Mouse (Mus musculus): ENCODE measurements around the gene Sv2b.

Gene Sv2b

GRCm38 (mm10) chr7:75292246-75292645 lies 16.8 kb downstream of the Sv2b start:
- DNase-seq (ENCODE audit: low read depth, low spot score) = no peak

DNA sequence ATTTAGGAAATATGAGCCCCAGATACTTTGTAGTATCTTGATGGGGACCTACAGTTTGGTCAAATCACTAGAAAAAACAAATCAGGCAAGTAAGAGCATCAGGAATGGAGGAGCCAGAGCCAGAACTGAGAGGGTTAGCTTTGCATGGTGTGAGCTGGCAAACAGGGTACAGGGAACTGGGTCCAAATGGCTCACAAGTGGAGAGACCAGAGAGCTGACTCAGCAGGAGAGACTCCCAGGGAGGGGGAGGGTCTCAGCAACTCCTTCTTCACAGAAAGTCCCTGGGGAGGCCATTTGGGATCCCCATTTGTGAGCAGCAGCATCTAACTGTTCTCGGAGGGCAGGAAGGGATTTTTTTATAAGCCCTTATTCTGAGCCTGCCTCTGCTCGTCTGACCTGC lies 18.5 kb downstream of the Sv2b start:
- no peak for DNase-seq (ENCODE audit: low read depth, low spot score)

DNA sequence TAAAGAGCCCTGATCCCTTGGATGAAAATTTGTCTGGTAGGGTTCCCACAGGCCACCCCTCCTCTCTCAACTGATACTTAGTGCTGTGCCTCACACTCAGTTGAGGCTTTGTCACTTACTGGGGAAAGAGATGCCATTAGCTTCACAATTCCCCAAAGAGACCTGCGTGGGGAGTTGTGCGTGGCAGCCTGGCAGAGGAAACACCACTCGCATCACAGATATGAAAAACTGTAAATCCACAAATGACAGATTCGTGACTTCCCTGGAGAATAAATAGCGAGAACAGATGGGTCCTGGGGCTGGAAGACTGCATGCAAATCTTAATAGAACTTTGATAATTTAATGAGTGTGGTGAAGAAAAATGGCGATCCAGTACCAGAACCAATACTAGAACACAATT lies 21.8 kb downstream of the Sv2b start:
- DNase-seq (ENCODE audit: low read depth, low spot score) = no peak

GRCm38 (mm10) chr7:75282951-75283350 lies 26.1 kb downstream of the Sv2b start:
- DNase-seq (ENCODE audit: low read depth, low spot score) = no peak

DNA sequence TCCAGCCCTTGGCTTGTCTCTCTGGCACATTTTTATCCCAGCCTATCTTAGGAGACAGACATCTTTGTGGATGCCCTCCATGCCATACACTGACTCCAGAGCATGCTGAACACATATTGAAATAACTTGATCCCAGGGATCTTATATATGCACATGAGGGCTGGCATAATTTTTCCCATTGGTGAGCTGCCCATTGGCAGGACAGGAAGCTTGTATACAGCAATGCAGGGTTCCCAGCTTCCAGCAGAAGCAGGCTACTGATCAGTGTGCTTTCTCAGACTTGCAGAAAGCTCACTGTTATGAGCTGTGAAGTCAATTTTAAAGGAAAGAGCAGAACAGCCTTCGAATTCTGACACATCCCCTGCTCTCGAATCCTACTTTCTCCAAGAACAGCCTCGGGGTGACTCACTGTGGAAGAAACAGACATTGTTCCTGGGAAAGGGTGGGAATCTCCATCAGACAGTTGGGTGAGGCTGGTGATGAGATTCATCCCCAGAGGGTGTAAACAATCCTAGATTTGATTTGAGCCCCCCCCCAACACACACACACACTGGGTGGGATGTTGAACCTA lies 26.9 kb downstream of the Sv2b start:
- DNase-seq (ENCODE audit: low read depth, low spot score) = no peak

GRCm38 (mm10) chr7:75281106-75281505 lies 28.0 kb downstream of the Sv2b start:
- no peak for DNase-seq (ENCODE audit: low read depth, low spot score)

GRCm38 (mm10) chr7:75277847-75278246 lies 31.2 kb downstream of the Sv2b start:
- no peak for DNase-seq (ENCODE audit: low read depth, low spot score)

GRCm38 (mm10) chr7:75276739-75277138 lies 32.3 kb downstream of the Sv2b start:
- no peak for DNase-seq (ENCODE audit: low read depth, low spot score)

DNA sequence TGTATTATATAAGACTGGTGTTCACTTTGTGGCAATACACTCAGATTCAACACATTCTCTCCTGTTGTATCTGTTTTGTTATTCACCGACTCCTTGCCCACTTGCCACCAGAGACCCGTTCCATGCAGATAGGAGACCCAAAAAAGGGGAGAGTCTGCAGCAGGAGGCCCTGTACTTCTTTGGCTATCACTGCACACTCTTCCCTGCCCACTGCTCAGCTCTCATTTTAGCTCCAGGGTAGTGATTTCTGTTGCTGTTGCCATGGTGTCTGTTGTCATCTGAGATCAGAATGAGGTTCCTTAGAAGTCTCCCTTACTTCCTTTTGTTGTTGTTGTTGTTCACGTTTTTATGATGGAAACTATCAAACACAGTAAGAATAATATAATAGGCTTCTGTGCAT lies 34.5 kb downstream of the Sv2b start:
- no peak for DNase-seq (ENCODE audit: low read depth, low spot score)

DNA sequence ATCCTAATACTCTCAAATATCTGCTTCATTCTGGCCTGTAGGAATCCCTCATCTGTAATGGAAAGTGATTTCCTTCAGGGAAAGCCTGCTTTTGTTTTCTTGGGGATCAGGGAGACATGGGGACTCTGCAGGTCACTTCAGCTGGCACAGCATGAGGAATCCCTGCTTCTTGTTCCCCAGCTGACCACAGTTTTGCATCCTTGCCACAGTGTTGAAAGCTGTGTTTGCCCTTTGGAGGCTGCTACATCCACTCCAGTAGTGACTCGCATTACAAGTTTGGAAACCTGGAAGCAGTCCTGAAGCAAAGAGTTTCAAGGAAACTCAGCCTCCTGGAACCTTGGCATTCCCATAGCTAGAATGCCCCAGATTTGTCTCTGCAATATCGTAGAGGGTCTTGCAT lies 35.4 kb downstream of the Sv2b start:
- no peak for DNase-seq (ENCODE audit: low read depth, low spot score)

- no peak for DNase-seq (ENCODE audit: low read depth, low spot score)
Measured at GRCm38 (mm10) chr7:75271921-75272381, 37.1 kb downstream of the Sv2b start.

- DNase-seq (ENCODE audit: low read depth, low spot score) = no peak
Measured at GRCm38 (mm10) chr7:75271306-75271705, 37.8 kb downstream of the Sv2b start.

- DNase-seq (ENCODE audit: low read depth, low spot score) = no peak
Measured at GRCm38 (mm10) chr7:75267236-75267635, 41.8 kb downstream of the Sv2b start.

- no peak for DNase-seq (ENCODE audit: low read depth, low spot score)
Measured at GRCm38 (mm10) chr7:75265241-75265640, 43.8 kb downstream of the Sv2b start.

DNA sequence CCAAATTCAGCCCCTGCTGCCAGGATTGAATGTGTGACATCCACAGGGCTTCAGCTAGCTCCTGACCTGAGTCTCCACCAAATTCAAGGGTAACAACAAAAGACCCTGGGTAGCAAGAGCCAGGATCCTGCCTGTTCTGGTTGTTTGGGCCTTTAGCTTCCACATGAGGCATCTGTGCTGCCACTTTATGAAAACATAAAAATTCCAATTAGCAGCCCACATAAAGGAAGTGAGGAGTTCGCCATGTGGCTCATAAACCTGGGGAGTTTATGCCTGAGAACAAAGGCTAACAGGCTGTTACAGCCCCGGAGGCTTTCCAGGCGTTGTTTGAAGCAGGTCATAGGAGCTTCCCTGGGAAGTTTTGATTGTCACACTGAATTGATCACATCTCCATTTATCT lies 49.1 kb downstream of the Sv2b start:
- no peak for DNase-seq (ENCODE audit: low read depth, low spot score)

DNA sequence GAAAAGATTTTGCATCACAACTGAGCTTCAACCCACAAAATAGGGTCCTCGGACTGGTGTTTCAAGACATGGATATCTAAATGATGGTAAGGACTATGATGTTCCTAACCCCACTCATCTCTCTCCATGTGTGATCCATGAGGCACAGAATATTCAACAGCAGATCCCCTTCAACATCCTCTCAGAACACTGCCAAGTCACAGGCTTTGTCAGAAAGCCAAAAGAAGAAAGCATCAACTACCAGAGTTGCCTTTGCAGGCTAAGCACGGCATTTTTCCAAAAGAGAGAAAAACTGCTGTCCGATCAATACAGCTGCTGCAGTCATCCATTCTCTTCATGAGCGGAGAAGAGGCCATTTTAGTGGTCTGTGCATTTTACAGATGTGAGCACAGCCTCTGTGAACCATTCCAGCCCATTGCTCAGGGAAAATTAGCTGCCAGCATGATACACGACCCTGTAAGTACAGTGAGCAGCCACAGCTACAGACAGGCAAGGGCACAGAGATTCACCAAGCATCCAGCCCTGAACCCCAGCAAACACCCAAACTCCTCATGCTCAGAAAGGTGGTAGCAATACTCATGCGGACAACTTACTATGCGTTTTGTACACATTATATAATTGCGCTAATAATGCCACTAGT lies 55.3 kb downstream of the Sv2b start:
- DNase-seq (ENCODE audit: low read depth, low spot score) = no peak

GRCm38 (mm10) chr7:75240754-75241507 lies 68.1 kb downstream of the Sv2b start:
- no peak for DNase-seq (ENCODE audit: low read depth, low spot score)

DNA sequence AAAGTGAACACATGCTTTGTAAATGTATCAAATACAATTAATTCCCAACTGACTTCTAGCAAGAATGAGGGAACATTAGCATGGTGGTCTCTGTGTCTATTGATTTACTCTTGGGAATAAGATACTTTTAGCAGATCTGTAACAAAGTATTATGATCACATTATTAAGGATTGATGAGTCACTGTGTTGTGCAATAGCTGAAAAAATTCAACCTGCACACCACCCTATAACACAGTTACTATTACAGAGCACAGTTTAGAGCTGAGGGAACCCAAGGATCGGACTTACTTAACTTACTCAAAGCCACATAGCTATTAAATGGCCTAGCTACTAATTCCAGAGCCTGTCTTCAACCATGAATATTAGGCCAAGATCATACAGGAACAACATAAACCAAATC lies 72.7 kb downstream of the Sv2b start:
- DNase-seq (ENCODE audit: low read depth, low spot score) = no peak

DNA sequence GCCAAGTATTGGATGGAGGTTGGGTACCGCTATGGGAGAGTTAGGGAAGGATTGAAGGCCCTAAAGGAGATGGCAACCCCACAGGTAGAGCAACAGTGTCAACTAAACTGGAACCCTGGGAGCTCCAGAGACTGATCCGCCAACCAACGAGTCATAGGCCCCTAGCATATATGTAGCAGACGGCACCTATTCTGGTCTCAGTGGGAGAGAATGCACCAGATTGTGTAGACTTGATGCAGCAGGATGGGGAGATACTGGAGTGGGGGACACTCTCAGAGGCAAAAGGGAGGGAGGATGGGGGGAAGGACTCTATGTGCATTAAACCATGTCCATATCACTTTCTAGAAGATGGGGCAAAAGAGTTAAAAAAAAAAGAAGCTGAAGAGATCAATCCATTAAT lies 84.9 kb downstream of the Sv2b start:
- no peak for DNase-seq (ENCODE audit: low read depth, low spot score)

DNA sequence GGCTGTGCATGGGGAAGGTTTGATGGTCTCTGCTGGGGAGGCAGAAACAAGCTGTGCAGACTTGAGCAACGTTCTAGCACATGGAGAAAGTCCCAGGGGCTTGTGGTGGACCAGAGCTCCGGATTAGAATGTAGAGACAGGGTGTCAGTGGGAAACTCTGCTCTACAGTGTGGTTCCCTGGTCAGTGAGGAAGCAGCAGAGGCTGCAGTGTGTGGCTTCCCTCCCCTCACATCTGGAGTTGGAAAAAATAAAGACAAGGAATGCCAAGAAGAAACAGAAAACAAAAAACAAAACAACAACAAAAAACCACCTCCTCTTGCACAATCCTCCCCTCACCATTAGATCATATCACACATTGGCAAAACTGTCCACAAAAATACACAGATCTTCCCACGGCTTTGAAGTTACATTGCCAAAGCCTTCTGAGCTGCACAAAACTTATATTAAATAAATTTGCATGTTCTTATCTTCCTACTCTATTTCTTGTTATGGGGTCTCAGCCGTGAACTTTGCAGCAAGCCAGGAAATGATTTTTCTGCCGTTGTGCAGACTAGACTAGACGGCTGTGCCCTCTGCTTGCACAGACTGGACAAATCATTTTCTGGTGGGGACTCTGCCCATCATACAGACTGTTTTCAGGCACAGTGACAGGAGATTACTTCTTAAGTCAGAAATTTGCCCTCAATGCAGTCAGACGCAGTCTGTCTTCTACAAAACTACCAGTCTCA lies 86.2 kb downstream of the Sv2b start:
- DNase-seq (ENCODE audit: low read depth, low spot score) = no peak

GRCm38 (mm10) chr7:75220786-75221185 lies 88.3 kb downstream of the Sv2b start:
- DNase-seq (ENCODE audit: low read depth, low spot score) = no peak

GRCm38 (mm10) chr7:75220296-75220695 lies 88.8 kb downstream of the Sv2b start:
- no peak for DNase-seq (ENCODE audit: low read depth, low spot score)

Measured in mesoderm, embryonic 11.5 days (tissue).